Mouse (Mus musculus) cerebellum, adult 11 months (tissue): ENCODE results near the gene Prlr.

ENCODE experiments used
- DNase-seq: peaks from one replicate; pipeline ENCODE4 v3.0.0; 2022

Gene Prlr

GRCm38 (mm10) chr15:10338606-10339005 lies 161.6 kb downstream of the Prlr start:
- no peak for DNase-seq

- no peak for DNase-seq
These were observed 170.0 kb downstream of the Prlr start for GRCm38 (mm10) chr15:10347044-10347443.

- DNase-seq: no peak
These were observed 181.3 kb downstream of the Prlr start, which contains the start of gene Agxt2 for GRCm38 (mm10) chr15:10358039-10358948. Gene Agxt2, plus strand, starts transcription at chr15:10358532.

GRCm38 (mm10) chr15:10366331-10366730 lies 189.3 kb downstream of the Prlr start:
- no peak for DNase-seq

GRCm38 (mm10) chr15:10375404-10375803 lies 198.4 kb downstream of the Prlr start:
- no peak for DNase-seq

GRCm38 (mm10) chr15:10378338-10378959 lies 201.4 kb downstream of the Prlr start:
- DNase-seq: no peak

- DNase-seq: no peak
These were observed 202.9 kb downstream of the Prlr start for GRCm38 (mm10) chr15:10379757-10380458.

GRCm38 (mm10) chr15:10387263-10387662 lies 210.2 kb downstream of the Prlr start:
- no peak for DNase-seq
